Mouse (Mus musculus) C2C12 (cell line): ENCODE data around the gene Otub1.

Experiments used
- CEBPB ChIP-seq: IDR thresholded peaks from one replicate; pipeline ENCODE4 v1.6.1; 2011; ENCODE audit warnings: low read depth, mild to moderate bottlenecking, control low read depth, moderate library complexity
- CTCF ChIP-seq: IDR thresholded peaks from one replicate; pipeline ENCODE4 v1.5.1; 2011; ENCODE audit not compliant: control insufficient read depth, insufficient read depth, insufficient read length
- FOSL1 ChIP-seq: IDR thresholded peaks from one replicate; pipeline ENCODE4 v1.8.0; 2011; ENCODE audit warnings: mild to moderate bottlenecking, low read length; ENCODE audit not compliant: poor library complexity, insufficient read depth, severe bottlenecking
- MAX ChIP-seq: IDR thresholded peaks from one replicate; pipeline ENCODE4 v1.6.1; 2011; ENCODE audit warnings: mild to moderate bottlenecking, control low read depth
- USF1 ChIP-seq: IDR thresholded peaks from one replicate; pipeline ENCODE4 v1.6.1; 2011; ENCODE audit warnings: low read depth, mild to moderate bottlenecking, control low read depth, moderate library complexity

DNA sequence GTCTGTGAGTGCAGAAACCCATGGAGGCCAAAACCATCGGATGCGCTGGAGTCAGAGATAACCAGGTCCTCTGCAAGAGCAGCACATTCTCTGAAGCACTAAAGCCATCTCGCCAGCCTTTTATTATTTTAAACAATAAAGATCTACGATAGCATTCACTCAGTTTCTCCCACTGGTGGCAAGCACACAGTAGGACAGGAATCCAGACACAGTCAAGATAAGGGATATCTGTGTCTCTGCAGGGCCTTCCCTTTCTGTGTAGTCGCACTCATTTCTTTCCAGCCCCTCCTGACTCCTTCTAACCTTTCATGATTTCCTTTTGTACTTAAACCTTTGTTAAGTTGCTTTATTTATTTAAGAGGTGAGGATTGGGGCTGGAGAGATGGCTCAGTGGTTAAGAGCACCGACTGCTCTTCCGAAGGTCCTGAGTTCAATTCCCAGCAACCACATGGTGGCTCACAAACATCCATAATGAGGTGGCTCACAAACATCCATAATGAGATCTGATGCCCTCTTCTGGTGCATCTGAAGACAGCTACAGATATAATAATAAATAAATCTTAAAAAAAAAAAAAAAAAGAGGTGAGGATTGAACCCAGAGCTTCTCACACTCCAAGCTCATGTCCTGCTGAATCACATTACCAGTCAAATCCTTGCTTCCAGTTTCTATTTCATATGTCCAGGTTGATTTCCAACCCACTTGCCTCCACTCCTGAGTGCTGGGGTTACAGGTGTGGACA, 4.0 kb upstream of the Otub1 start:
- TF ChIP-seq CEBPB (no peak), CTCF (no peak), USF1 (no peak), MAX (no peak), FOSL1 (no peak)
